Comparison of ENCODE assay signal across 9 mouse cellular contexts in genomic region chr17:26584063-26584462, GRCm38 (mm10). TPM values are rescaled to one million over a fixed set of nuclear protein-coding genes. Genes with fewer than 3 reads are reported as not detected.
DNase-seq lines count a peak whose midpoint lies in the region; TF ChIP-seq lines count a peak whose summit lies in the region.
"Had no signal": no experiment of that assay in that cellular context is flagged by ENCODE, and none has a peak within 500 bp of the region (broad histone marks: within the 10 kb centered on the region; RNA-seq: fewer than 3 reads in every experiment).

No protein-coding gene starts in this region.

- no peak for DNase-seq in heart, embryonic 10.5 days (ENCODE audit: low spot score)
- no peak for DNase-seq in heart, postnatal 25 days (ENCODE audit: low spot score)
- DNase-seq in testis, postnatal 14 days (ENCODE audit: low spot score), result no peak
- DNase-seq in kidney, postnatal 36 days, result peak; percentile 57 to 80
- no peak for DNase-seq in thymus, postnatal 36 days
- no peak for DNase-seq in urinary bladder, adult 18-20 months (ENCODE audit: low spot score in 2 of 2)
- no peak for DNase-seq in layer of hippocampus, adult 18-20 months (ENCODE audit: low spot score in 2 of 2)
- DNase-seq: thymus, postnatal 4 days had no signal

- H3K27me3 ChIP-seq in heart, embryonic 10.5 days (ENCODE audit: insufficient read depth, poor library complexity, severe bottlenecking), result no peaks in the 10 kb centered on the region
- no peaks in the 10 kb centered on the region for H3K27me3 ChIP-seq in testis, adult 2 months (ENCODE audit: control insufficient read depth, insufficient read depth, low read length)

- no peak for TF ChIP-seq CTCF in testis, adult 2 months (IDR thresholded peaks at IDR 0.05; ENCODE audit: control insufficient read depth, insufficient read depth, insufficient replicate concordance, low read depth, low read length)

- intact Hi-C loops in heart, postnatal 25 days (cut with DNase I), result loop anchor here (5.0 kb wide), 2 partner anchors 53 to 77 kb away; no protein-coding TSS in a partner anchor

- WGBS in heart, embryonic 10.5 days, result 19% methylated on average over 4 of the region's 4 CpGs

- H3K4me3 ChIP-seq in heart, embryonic 10.5 days, result peak overlapping the region; percentile 43
- H3K4me3 ChIP-seq in testis, adult 2 months (ENCODE audit: control insufficient read depth, low read depth, low read length), result no peak overlapping the region

- peak overlapping the region; percentile 91 for H3K27ac ChIP-seq in heart, embryonic 10.5 days
- peak overlapping the region; percentile 58 for H3K27ac ChIP-seq in testis, adult 2 months (ENCODE audit: control insufficient read depth, insufficient read depth, low read depth, low read length)

- TF ChIP-seq POLR2A in testis, adult 2 months (IDR thresholded peaks at IDR 0.05; ENCODE audit: control insufficient read depth, low read depth, low read length), result no peak

- H3K9me3 ChIP-seq in heart, embryonic 10.5 days, result no peaks in the 10 kb centered on the region

- peaks cover 68% of the 10 kb centered on the region for H3K4me1 ChIP-seq in heart, embryonic 10.5 days
- peaks cover 10% of the 10 kb centered on the region for H3K4me1 ChIP-seq in testis, adult 2 months (ENCODE audit: control insufficient read depth, insufficient read depth, low read length)

- peaks cover 58% of the 10 kb centered on the region for H3K36me3 ChIP-seq in heart, embryonic 10.5 days
- H3K36me3 ChIP-seq in testis, adult 2 months (ENCODE audit: control insufficient read depth, insufficient read depth, low read length), result no peaks in the 10 kb centered on the region

RNA-seq across cellular contexts. Expression of gene Dusp1, which starts 22.1 kb away (rescaled TPM):
- polyA plus RNA-seq in heart, embryonic 10.5 days (2016; fragmentation: Nextera tagmentation; extraction: Ambion mirVana), result 28.8 and 31.5 TPM in 2 replicates
- 10 to 100 TPM; 44.8 to 66.4 TPM for total RNA-seq in heart, postnatal 25 days (2021)
- polyA plus RNA-seq in testis, adult 2 months (2012; rRNA removed), result 19.7 and 24.5 TPM in 2 replicates
- total RNA-seq in layer of hippocampus, adult 18-20 months (2021), result 10 to 100 TPM; 24.8 to 28.2 TPM

RNA-seq across cellular contexts. Expression of gene Ergic1, which starts 22.8 kb away (rescaled TPM):
- 130 and 150 TPM in 2 replicates for polyA plus RNA-seq in heart, embryonic 10.5 days (2016; fragmentation: Nextera tagmentation; extraction: Ambion mirVana)
- 10 to 100 TPM; 54.2 to 58.4 TPM for total RNA-seq in heart, postnatal 25 days (2021)
- 115 and 122 TPM in 2 replicates for polyA plus RNA-seq in testis, adult 2 months (2012; rRNA removed)
- total RNA-seq in layer of hippocampus, adult 18-20 months (2021), result 100 to 1,000 TPM; 120 to 129 TPM

Comparison
In these comparisons a context has a peak if more than half of its experiments do, and no peak if none do; other contexts are left out.
1. DNase-seq: peak in kidney, postnatal 36 days (2 of 2); none in heart, embryonic 10.5 days (single experiment), heart, postnatal 25 days (single experiment), testis, postnatal 14 days (single experiment), thymus, postnatal 36 days (0 of 2), urinary bladder, adult 18-20 months (0 of 2) and layer of hippocampus, adult 18-20 months (0 of 2).